Mouse (Mus musculus) heart, embryonic 13.5 days (tissue): Measurements from ENCODE around the gene Nt5dc1. TPM values are rescaled to one million over a fixed set of nuclear protein-coding genes. Genes with fewer than 3 reads are reported as not detected.
"Not testable (repeated sequence)": the region's sequence is repeated elsewhere in the genome, so short reads cannot be mapped to it uniquely, and the experiment has no call there.

ENCODE experiments used
- ATAC-seq: fragments of 200-750 bp; cut with Nextera tagmentation; 2 replicates; pipeline ENCODE4 v1.8.0; 2017; ENCODE audit warnings: moderate TSS enrichment; ENCODE audit not compliant: insufficient number of reproducible peaks, low FRiP score, low TSS enrichment; ENCODE audit errors: extremely low read depth
- H3K27ac ChIP-seq: fragments of 300-500 bp; sonication (generic); replicated peaks from 2 replicates; pipeline ENCODE4 v1.5.1; 2015; ENCODE audit warnings: moderate library complexity, mild to moderate bottlenecking, inconsistent platforms
- H3K27me3 ChIP-seq: fragments of 300-500 bp; sonication (generic); replicated peaks from 2 replicates; pipeline ENCODE4 v1.6.1; 2015; ENCODE audit warnings: mild to moderate bottlenecking, inconsistent platforms
- H3K36me3 ChIP-seq: fragments of 300-500 bp; sonication (generic); 2 replicates; pipeline ENCODE4 v1.6.1; 2015; ENCODE audit warnings: mild to moderate bottlenecking, inconsistent platforms
- H3K4me1 ChIP-seq: fragments of 300-500 bp; sonication (generic); 2 replicates; pipeline ENCODE4 v1.6.1; 2015; ENCODE audit warnings: inconsistent platforms
- H3K4me2 ChIP-seq: fragments of 300-500 bp; sonication (generic); 2 replicates; pipeline ENCODE4 v1.6.1; 2015; ENCODE audit warnings: inconsistent platforms, mild to moderate bottlenecking, moderate library complexity
- H3K4me3 ChIP-seq: fragments of 300-500 bp; sonication (generic); 2 replicates; pipeline ENCODE4 v1.5.1; 2015; ENCODE audit warnings: moderate library complexity, mild to moderate bottlenecking, inconsistent platforms
- H3K9ac ChIP-seq: fragments of 300-500 bp; sonication (generic); 2 replicates; pipeline ENCODE4 v1.6.1; 2015; ENCODE audit warnings: inconsistent platforms, mild to moderate bottlenecking, moderate library complexity
- H3K9me3 ChIP-seq: fragments of 300-500 bp; sonication (generic); 2 replicates; pipeline ENCODE4 v1.6.1; 2016; ENCODE audit warnings: inconsistent platforms
- WGBS: fragments of 180-500 bp; shearing (Covaris S2); methylation state at CpG from one replicate; pipeline ENCODE4 v1.1.7; 2015; ENCODE audit warnings: mixed read lengths; 5-methylcytosine and 5-hydroxymethylcytosine counted together
- polyA plus RNA-seq: library from polyadenylated mRNA; unstranded; fragments of >200 nt; fragmentation: Nextera tagmentation; extraction: Ambion mirVana; gene quantifications from 2 replicates; pipeline ENCODE4 v1.2.1, GENCODE M21; 2015

Nt5dc1 gene
- polyA plus RNA-seq, result 5.6 TPM in 2 replicates

GRCm38 (mm10) chr10:34418204-34418756, at the start of gene Nt5dc1:
Gene Nt5dc1 (minus strand): TSS chr10:34418552.
- ATAC-seq, result peak; percentile 97

GRCm38 (mm10) chr10:34464321-34464720, 46.0 kb upstream of the Nt5dc1 start:
- no peak for ATAC-seq
- Histone ChIP-seq H3K9me3 (no peaks in the 10 kb centered on the region), H3K4me3 (no peak overlapping the region), H3K4me1 (0 out of 2 replicates have a peak, but pooled peaks cover 2% of the 10 kb centered on the region), H3K36me3 (no peaks in the 10 kb centered on the region), H3K9ac (no peak overlapping the region), H3K27ac (no peak overlapping the region), H3K4me2 (no peak overlapping the region), H3K27me3 (no peaks in the 10 kb centered on the region)
- WGBS, result 79% methylated on average over 4 of the region's 4 CpGs

More at GRCm38 (mm10) chr10:34418204-34418756, at the start of gene Nt5dc1:
- Histone ChIP-seq H3K27me3 (no peaks in the 10 kb centered on the region), H3K9me3 (no peaks in the 10 kb centered on the region), H3K4me1 (peaks cover 21% of the 10 kb centered on the region), H3K36me3 (no peaks in the 10 kb centered on the region), H3K9ac (peak within 1 kb of the TSS; percentile 89), H3K27ac (peak within 1 kb of the TSS; percentile 85), H3K4me2 (peak within 1 kb of the TSS; percentile 76), H3K4me3 (peak within 1 kb of the TSS; percentile 83)
- under 1% methylated on average over 49 of the region's 49 CpGs for WGBS

DNA sequence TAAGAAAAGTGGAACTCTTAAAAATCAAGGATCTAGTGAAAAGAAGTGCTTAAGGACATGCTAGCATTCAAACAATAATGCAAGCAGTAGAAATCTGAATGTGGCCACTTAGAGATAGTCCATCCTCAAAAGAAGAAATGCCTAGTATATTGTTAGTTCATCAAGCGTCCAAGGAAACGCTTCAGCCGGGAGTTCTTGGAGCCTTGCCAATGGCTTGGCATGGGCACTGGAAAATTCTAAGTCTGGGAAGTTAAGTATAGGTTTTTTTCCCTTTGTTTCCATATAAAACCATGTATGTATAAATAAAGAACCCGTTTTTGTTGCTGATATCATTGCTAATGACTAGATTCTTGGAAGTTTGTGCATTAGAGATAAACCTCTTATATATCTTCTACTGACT, 43.1 kb upstream of the Nt5dc1 start:
- H3K9me3 ChIP-seq, result no peaks in the 10 kb centered on the region
- WGBS, result 21% methylated on average over 4 of the region's 4 CpGs
- no peak overlapping the region for H3K4me3 ChIP-seq
- no peaks in the 10 kb centered on the region for H3K36me3 ChIP-seq
- no peak overlapping the region for H3K27ac ChIP-seq
- no peak overlapping the region for H3K9ac ChIP-seq
- no peak for ATAC-seq
- H3K4me2 ChIP-seq, result no peak overlapping the region
- 0 out of 2 replicates have a peak, but pooled peaks cover 2% of the 10 kb centered on the region for H3K4me1 ChIP-seq
- H3K27me3 ChIP-seq, result no peaks in the 10 kb centered on the region

DNA sequence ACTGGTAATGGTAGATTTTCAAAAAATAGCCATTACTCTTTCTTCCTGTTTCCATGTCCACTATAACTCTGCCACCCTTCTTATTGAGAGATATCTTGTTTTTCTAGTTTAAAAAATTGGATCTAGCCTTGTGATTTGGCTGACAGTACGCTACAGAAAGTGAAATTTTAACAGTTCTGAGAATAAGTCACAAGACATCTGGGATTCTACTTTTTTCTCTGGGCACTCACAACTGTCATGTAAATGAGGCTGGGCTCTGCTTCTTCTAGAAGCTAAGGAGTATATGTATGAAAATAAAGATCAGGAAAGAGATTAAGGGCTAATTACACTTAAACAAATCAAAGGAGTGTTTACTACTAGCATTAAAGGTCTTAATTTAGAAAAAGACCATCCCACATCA, 31.1 kb upstream of the Nt5dc1 start:
- H3K9ac ChIP-seq, result no peak overlapping the region
- no peaks in the 10 kb centered on the region for H3K36me3 ChIP-seq
- H3K27ac ChIP-seq, result no peak overlapping the region
- no peaks in the 10 kb centered on the region for H3K27me3 ChIP-seq
- 61% methylated on average over 1 of the region's 1 CpGs for WGBS
- no peak for ATAC-seq
- no peaks in the 10 kb centered on the region for H3K4me1 ChIP-seq
- H3K4me2 ChIP-seq, result no peak overlapping the region
- no peaks in the 10 kb centered on the region for H3K9me3 ChIP-seq
- no peak overlapping the region for H3K4me3 ChIP-seq

DNA sequence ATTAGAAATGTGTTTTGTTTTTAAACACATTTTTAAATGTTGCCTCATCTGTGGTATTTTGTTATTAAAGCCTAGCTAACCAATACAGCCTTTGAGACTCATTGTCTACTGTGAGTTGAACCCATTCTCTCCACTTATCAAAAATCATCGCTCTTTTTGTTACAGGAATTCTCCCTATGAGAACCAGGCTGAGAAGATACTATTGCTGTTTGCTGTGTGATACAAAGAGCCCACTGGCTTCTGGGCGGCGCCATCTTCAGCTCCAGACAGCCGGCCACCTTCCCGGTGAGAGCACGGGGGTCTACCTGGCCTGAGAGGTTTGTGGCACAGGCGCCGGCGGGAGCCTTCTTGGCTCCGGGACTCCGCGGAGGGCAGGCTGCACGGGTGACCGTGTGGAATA, 15.8 kb upstream of the Nt5dc1 start:
- not testable (repeated sequence) for H3K4me3 ChIP-seq, H3K27ac ChIP-seq, H3K4me2 ChIP-seq, H3K9me3 ChIP-seq, H3K36me3 ChIP-seq, ATAC-seq, H3K27me3 ChIP-seq, H3K9ac ChIP-seq, H3K4me1 ChIP-seq
- 84% methylated on average over 6 of the region's 14 CpGs for WGBS

DNA sequence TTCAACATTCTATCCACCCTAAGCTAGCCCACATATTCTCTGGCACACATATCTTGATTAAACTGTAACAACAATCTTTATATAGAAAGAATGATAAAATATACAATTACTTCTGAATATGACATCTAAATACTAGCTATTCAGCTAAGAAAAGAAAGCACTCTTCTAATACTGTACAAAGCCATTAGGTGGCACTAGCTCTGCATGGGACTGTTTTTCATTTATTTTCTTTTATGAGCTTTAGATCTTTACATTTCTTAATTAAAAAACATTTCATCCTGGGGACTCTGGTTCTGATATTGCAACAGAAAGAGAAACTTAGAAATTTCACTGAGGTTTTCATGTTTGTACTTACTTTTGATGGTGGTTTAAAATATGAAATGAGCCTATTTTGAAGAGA, 13.4 kb upstream of the Nt5dc1 start:
- Histone ChIP-seq H3K27me3 (no peaks in the 10 kb centered on the region), H3K27ac (no peak overlapping the region), H3K36me3 (no peaks in the 10 kb centered on the region), H3K9me3 (peaks cover 3% of the 10 kb centered on the region; the same call in 1 of the 2 replicates), H3K4me3 (no peak overlapping the region), H3K4me2 (no peak overlapping the region), H3K9ac (no peak overlapping the region), H3K4me1 (no peaks in the 10 kb centered on the region)
- ATAC-seq, result no peak

DNA sequence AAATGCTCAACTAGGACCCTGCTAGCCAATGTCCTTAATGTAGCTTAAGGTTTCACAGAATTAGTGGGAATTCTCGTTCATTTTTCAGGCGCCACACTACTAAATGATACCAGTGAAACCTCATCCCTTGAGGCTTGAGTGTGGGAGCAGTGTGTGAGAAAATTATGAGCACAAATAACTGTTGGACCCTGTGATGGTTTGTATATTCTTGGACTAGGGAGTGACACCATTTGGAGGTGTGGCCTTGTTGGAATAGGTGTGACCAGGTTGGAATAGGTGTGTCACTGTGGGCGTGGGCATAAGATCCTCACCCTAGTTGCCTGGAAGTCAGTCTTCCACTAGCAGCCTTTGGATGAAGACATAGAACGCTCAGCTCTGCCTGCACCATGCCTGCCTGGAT, 442 bp upstream of the Nt5dc1 start:
- not testable (repeated sequence) for H3K27me3 ChIP-seq, H3K36me3 ChIP-seq, H3K27ac ChIP-seq, ATAC-seq, H3K9me3 ChIP-seq
- Histone ChIP-seq H3K9ac (peak overlapping the region; percentile 77), H3K4me1 (peaks cover 21% of the 10 kb centered on the region), H3K4me2 (peak overlapping the region; percentile 76), H3K4me3 (peak overlapping the region; percentile 83)
- WGBS, result 82% methylated on average over 4 of the region's 4 CpGs

GRCm38 (mm10) chr10:34399267-34399666, 19.1 kb downstream of the Nt5dc1 start:
- no peak for ATAC-seq
- Histone ChIP-seq H3K4me3 (no peak overlapping the region), H3K27ac (no peak overlapping the region), H3K4me2 (no peak overlapping the region), H3K36me3 (peaks cover 45% of the 10 kb centered on the region), H3K27me3 (no peaks in the 10 kb centered on the region), H3K9me3 (no peaks in the 10 kb centered on the region), H3K4me1 (peaks cover 7% of the 10 kb centered on the region; the same call in 1 of the 2 replicates), H3K9ac (no peak overlapping the region)

DNA sequence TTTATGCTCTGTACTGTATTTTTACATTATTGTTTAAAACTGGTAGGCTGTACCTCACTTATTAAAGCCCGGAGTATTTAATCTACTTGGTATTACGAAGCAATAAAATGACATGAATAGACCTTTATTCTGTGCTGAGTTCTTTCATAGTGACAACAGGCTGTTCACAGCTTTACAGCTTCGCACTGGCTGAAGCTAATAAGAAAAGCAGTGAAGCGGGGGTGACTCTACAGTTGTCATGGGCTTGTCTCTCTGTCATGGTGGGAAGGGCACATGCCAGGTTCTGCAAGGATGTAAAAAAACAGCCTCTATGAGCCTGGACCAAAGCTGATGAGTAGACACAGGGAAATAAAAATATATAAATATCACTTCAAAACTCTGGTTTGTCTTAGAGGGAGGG, 21.4 kb downstream of the Nt5dc1 start:
- peaks cover 7% of the 10 kb centered on the region; the same call in 1 of the 2 replicates for H3K4me1 ChIP-seq
- no peak overlapping the region for H3K9ac ChIP-seq
- H3K36me3 ChIP-seq, result peaks cover 23% of the 10 kb centered on the region
- H3K27ac ChIP-seq, result no peak overlapping the region
- H3K27me3 ChIP-seq, result no peaks in the 10 kb centered on the region
- H3K4me3 ChIP-seq, result no peak overlapping the region
- no peak overlapping the region for H3K4me2 ChIP-seq
- no peaks in the 10 kb centered on the region for H3K9me3 ChIP-seq
- ATAC-seq, result no peak
- 78% methylated on average over 4 of the region's 4 CpGs for WGBS

DNA sequence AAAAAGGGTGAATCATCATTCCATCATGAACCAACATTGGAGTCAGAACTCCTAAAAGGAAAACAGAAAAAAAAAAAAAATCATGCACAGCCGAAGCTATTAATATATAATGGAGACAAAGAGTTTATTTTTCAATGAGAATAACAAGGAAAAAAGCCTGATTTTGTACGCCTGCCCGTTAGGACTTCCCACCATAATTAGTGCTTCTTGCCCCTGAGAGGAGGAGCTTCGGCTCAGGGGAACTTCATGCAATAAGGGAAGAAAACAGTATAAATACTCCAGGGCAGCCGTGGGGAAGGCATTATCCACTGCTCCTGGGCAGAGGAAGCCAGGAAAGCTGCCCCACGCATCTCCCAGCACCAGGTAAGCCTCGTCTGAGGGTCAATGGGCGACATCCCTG, 28.7 kb downstream of the Nt5dc1 start, which contains the start of gene Col10a1:
Gene Col10a1 (plus strand): TSS at position 301 of the 400 bp plus-strand sequence.
- H3K27me3 ChIP-seq, result no peaks in the 10 kb centered on the region
- no peak within 1 kb of the TSS for H3K9ac ChIP-seq
- H3K9me3 ChIP-seq, result no peaks in the 10 kb centered on the region
- no peak within 1 kb of the TSS for H3K27ac ChIP-seq
- ATAC-seq, result no peak
- 76% methylated on average over 8 of the region's 8 CpGs for WGBS
- H3K4me2 ChIP-seq, result no peak within 1 kb of the TSS
- H3K36me3 ChIP-seq, result peaks cover 9% of the 10 kb centered on the region; the same call in 1 of the 2 replicates
- no peak within 1 kb of the TSS for H3K4me3 ChIP-seq
- no peaks in the 10 kb centered on the region for H3K4me1 ChIP-seq

DNA sequence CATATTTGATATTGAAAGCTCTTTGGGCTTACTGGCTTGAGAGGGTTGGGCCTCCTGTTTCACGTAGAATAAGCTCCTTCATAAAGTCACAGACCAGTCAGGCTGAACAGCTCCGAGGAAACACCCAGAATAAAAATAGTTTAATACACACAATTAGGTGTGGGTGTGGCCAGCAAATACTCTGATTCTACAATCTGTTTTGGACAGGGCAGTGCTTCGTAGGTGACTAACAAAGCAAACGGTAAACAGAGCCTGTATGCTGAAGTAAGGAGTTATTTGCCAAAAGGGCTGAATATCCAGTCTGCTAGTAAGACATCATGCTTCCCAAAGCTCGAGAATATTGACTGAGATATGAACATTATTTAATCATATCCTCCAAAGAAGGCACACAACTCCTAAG, 32.7 kb downstream of the Nt5dc1 start:
- Histone ChIP-seq H3K27ac (no peak overlapping the region), H3K4me2 (no peak overlapping the region), H3K9ac (no peak overlapping the region), H3K36me3 (peaks cover 12% of the 10 kb centered on the region; the same call in 1 of the 2 replicates), H3K4me1 (no peaks in the 10 kb centered on the region), H3K27me3 (no peaks in the 10 kb centered on the region), H3K9me3 (no peaks in the 10 kb centered on the region), H3K4me3 (no peak overlapping the region)
- 78% methylated on average over 5 of the region's 5 CpGs for WGBS
- ATAC-seq, result no peak

- Histone ChIP-seq H3K4me3 (no peak overlapping the region), H3K9me3 (no peaks in the 10 kb centered on the region), H3K27ac (no peak overlapping the region), H3K4me1 (no peaks in the 10 kb centered on the region), H3K27me3 (no peaks in the 10 kb centered on the region), H3K9ac (no peak overlapping the region), H3K4me2 (no peak overlapping the region), H3K36me3 (no peaks in the 10 kb centered on the region; the same call in 1 of the 2 replicates)
- WGBS, result 88% methylated on average over 7 of the region's 7 CpGs
- ATAC-seq, result no peak
Measured at GRCm38 (mm10) chr10:34373332-34373731, 45.0 kb downstream of the Nt5dc1 start.
